In the genomic region with DNA sequence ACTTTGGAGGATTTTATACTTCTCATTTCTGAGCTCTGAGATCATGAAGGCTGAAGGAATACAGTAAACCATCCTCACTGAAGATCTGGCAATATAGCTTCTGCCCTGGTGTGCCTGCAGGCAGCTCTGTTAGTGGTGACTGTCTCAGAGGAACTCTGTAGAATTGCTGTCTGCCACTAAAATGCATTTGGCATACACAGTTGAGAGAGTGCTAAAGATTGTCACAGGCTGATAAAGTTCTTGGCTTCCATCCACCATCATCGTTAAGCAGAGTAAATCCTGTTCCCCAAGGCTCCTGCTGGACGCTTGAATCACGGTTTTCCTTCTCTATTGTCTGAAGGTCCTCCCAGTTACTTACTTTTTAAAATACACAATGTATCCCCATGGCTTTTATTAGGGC, we compare ENCODE assay signal across 14 mouse cellular contexts. TPM values are rescaled to one million over a fixed set of nuclear protein-coding genes. Genes with fewer than 3 reads are reported as not detected.
DNase-seq lines count a peak whose midpoint lies in the region.
"Had no signal": no experiment of that assay in that cellular context is flagged by ENCODE, and none has a peak within 500 bp of the region (broad histone marks: within the 10 kb centered on the region; RNA-seq: fewer than 3 reads in every experiment).

No protein-coding gene starts in this region.

- peak; percentile 4 to 61 for DNase-seq in adrenal gland, adult (ENCODE audit: inconsistent age in 2 of 2, low spot score in 1 of 2)
- DNase-seq in adrenal gland, adult 18-20 months (ENCODE audit: low spot score in 2 of 2): no peak
- DNase-seq in kidney, adult 9 months: peak; percentile 5
- no peak for DNase-seq in kidney, adult 11 months
- DNase-seq in MN1 (ENCODE audit: low spot score): peak; percentile 27
- DNase-seq in gonadal fat pad, adult 2 months (ENCODE audit: low read depth): peak; percentile 55
- no peak for DNase-seq in right cerebral cortex, adult 18-20 months
- no peak for DNase-seq in layer of hippocampus, adult 11-12 months (ENCODE audit: low spot score)
- DNase-seq: cerebellum, adult 9-10 months; kidney, postnatal 4 days; right cerebral cortex, postnatal 25 days had no signal

RNA-seq across cellular contexts. Expression of a gene that starts 43.1 kb away (rescaled TPM):
- under 1 TPM in 1 of 2 experiments, not detected in 1; 0.16 TPM for total RNA-seq in adrenal gland, adult 18-20 months (2021)
- polyA plus RNA-seq in gonadal fat pad, adult 2 months (2012; rRNA removed): 2.1 and 2.2 TPM in 2 replicates
- total RNA-seq: CH12.LX; heart, postnatal 25 days; monocyte, adult 5-6 weeks had no signal

Comparison
In these comparisons a context has a peak if more than half of its experiments do, and no peak if none do; other contexts are left out.
1. DNase-seq: peak in adrenal gland, adult (2 of 2), kidney, adult 9 months (single experiment), MN1 (single experiment) and gonadal fat pad, adult 2 months (single experiment); none in adrenal gland, adult 18-20 months (0 of 2), kidney, adult 11 months (single experiment), right cerebral cortex, adult 18-20 months (single experiment) and layer of hippocampus, adult 11-12 months (single experiment).